Mouse (Mus musculus): ENCODE results near the gene Galnt14.

Galnt14 gene

GRCm38 (mm10) chr17:73710042-73710911 is at the start of gene Galnt14:
TSS of gene Galnt14 (minus strand) at chr17:73710453.
- peak; percentile 11 to 19 for DNase-seq

GRCm38 (mm10) chr17:73743681-73744311 is 33.5 kb upstream of the Galnt14 start:
- peak; percentile 70 to 73 for DNase-seq

GRCm38 (mm10) chr17:73723885-73724682 is 13.8 kb upstream of the Galnt14 start:
- DNase-seq: peak; percentile 3 to 12

GRCm38 (mm10) chr17:73719021-73719748 is 8.9 kb upstream of the Galnt14 start:
- no peak for DNase-seq

- no peak for DNase-seq
Observed at GRCm38 (mm10) chr17:73716684-73717083, 6.4 kb upstream of the Galnt14 start.

GRCm38 (mm10) chr17:73714440-73715221 is 4.4 kb upstream of the Galnt14 start:
- no peak for DNase-seq

GRCm38 (mm10) chr17:73713347-73713746 is 3.1 kb upstream of the Galnt14 start:
- DNase-seq: no peak

GRCm38 (mm10) chr17:73711919-73712318 is 1.7 kb upstream of the Galnt14 start:
- no peak for DNase-seq

GRCm38 (mm10) chr17:73709131-73710041 is 867 bp downstream of the Galnt14 start:
- DNase-seq: peak; percentile 3 to 5

- no peak for DNase-seq
Observed at GRCm38 (mm10) chr17:73708451-73708850, 1.8 kb downstream of the Galnt14 start.

GRCm38 (mm10) chr17:73703571-73703970 is 6.7 kb downstream of the Galnt14 start:
- no peak for DNase-seq

GRCm38 (mm10) chr17:73701016-73701415 is 9.2 kb downstream of the Galnt14 start:
- DNase-seq: no peak

- DNase-seq: no peak
Observed at GRCm38 (mm10) chr17:73699881-73700280, 10.4 kb downstream of the Galnt14 start.

- no peak for DNase-seq
Observed at GRCm38 (mm10) chr17:73694206-73694952, 15.9 kb downstream of the Galnt14 start.

GRCm38 (mm10) chr17:73688261-73688660 is 22.0 kb downstream of the Galnt14 start:
- DNase-seq: no peak

- no peak for DNase-seq
Observed at GRCm38 (mm10) chr17:73686292-73686691, 24.0 kb downstream of the Galnt14 start.

GRCm38 (mm10) chr17:73684746-73685145 is 25.5 kb downstream of the Galnt14 start:
- DNase-seq: no peak

- DNase-seq: no peak
Observed at GRCm38 (mm10) chr17:73671921-73672320, 38.3 kb downstream of the Galnt14 start.

GRCm38 (mm10) chr17:73670048-73670447 is 40.2 kb downstream of the Galnt14 start:
- no peak for DNase-seq

GRCm38 (mm10) chr17:73668996-73669395 is 41.3 kb downstream of the Galnt14 start:
- DNase-seq: no peak

Measured in thymus, postnatal 36 days (tissue).